28 mouse cellular contexts compared by ENCODE assay signal in the genomic region with DNA sequence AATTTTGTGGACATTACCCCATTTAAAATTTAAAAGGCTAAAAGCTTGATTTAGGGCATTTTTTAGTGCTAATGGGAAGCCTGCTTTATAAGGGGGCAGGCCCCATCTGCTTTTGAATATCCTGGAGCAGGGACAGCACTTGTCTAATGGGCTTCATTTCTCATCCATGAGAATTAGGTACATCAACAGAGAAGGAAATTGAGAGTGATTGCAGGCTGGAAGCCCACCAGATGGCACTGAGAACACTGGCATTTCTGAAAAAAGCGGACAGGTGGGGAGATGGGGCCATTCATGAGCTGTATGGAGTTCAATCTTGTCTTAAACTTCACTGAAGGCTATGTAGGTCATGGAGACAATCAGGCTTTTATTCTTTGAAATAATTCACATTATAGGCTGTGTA.
DNase-seq lines count a peak whose midpoint lies in the region; ATAC-seq and TF ChIP-seq lines count a peak whose summit lies in the region.
"Had no signal": no experiment of that assay in that cellular context is flagged by ENCODE, and none has a peak within 500 bp of the region (broad histone marks: within the 10 kb centered on the region; RNA-seq: fewer than 3 reads in every experiment).

No protein-coding gene starts in this region.

- H3K36me3 ChIP-seq in hindbrain, postnatal 0 days (ENCODE audit: insufficient read depth, low read length), result no peaks in the 10 kb centered on the region
- no peaks in the 10 kb centered on the region for H3K36me3 ChIP-seq in hindbrain, embryonic 10.5 days
- H3K36me3 ChIP-seq: embryonic facial prominence, embryonic 13.5 days; forebrain, embryonic 10.5 days; G1E; heart, embryonic 10.5 days; heart, embryonic 15.5 days; hindbrain, embryonic 12.5 days; limb, embryonic 13.5 days; lung, embryonic 15.5 days; midbrain, embryonic 10.5 days; neural tube, embryonic 12.5 days; stomach, embryonic 15.5 days had no signal

- TF ChIP-seq POLR2A in brain, embryonic 14.5 days (IDR thresholded peaks at IDR 0.05; ENCODE audit: borderline replicate concordance, extremely low read depth, insufficient read depth, insufficient read length, poor library complexity, severe bottlenecking), result no peak

- no peak overlapping the region for H3K4me2 ChIP-seq in hindbrain, postnatal 0 days (ENCODE audit: low read depth, low read length)
- H3K4me2 ChIP-seq: embryonic facial prominence, embryonic 13.5 days; heart, embryonic 15.5 days; hindbrain, embryonic 12.5 days; limb, embryonic 13.5 days; liver, embryonic 11.5 days; lung, embryonic 15.5 days; neural tube, embryonic 12.5 days; stomach, embryonic 15.5 days had no signal

- WGBS in hindbrain, postnatal 0 days, result 63% methylated on average over 1 of the region's 1 CpGs
- WGBS in hindbrain, embryonic 10.5 days, result 81% methylated on average over 1 of the region's 1 CpGs

- TF ChIP-seq CTCF in hindbrain, postnatal 0 days (IDR thresholded peaks at IDR 0.05; ENCODE audit: low read depth), result 0 out of 2 replicates have a peak, but pooled peaks have one; percentile 34
- TF ChIP-seq CTCF in brain, embryonic 14.5 days (IDR thresholded peaks at IDR 0.05; ENCODE audit: borderline replicate concordance, extremely low read depth, insufficient read depth, insufficient read length), result no peak

- no peak overlapping the region for H3K4me3 ChIP-seq in hindbrain, postnatal 0 days (ENCODE audit: low read length)
- no peak overlapping the region for H3K4me3 ChIP-seq in hindbrain, embryonic 10.5 days
- H3K4me3 ChIP-seq: embryonic facial prominence, embryonic 13.5 days; forebrain, embryonic 10.5 days; heart, embryonic 10.5 days; heart, embryonic 15.5 days; hindbrain, embryonic 12.5 days; limb, embryonic 13.5 days; lung, embryonic 15.5 days; midbrain, embryonic 10.5 days; myocyte; neural tube, embryonic 12.5 days; stomach, embryonic 15.5 days had no signal

- H3K27me3 ChIP-seq in hindbrain, postnatal 0 days (ENCODE audit: insufficient read depth, low read length), result no peaks in the 10 kb centered on the region
- no peaks in the 10 kb centered on the region for H3K27me3 ChIP-seq in hindbrain, embryonic 10.5 days (ENCODE audit: insufficient read depth, poor library complexity, severe bottlenecking)
- H3K27me3 ChIP-seq: embryonic facial prominence, embryonic 13.5 days; heart, embryonic 15.5 days; hindbrain, embryonic 12.5 days; limb, embryonic 13.5 days; lung, embryonic 15.5 days; neural tube, embryonic 12.5 days; stomach, embryonic 15.5 days had no signal

- H3K9me3 ChIP-seq in hindbrain, postnatal 0 days (ENCODE audit: low read length), result 0 out of 2 replicates have a peak, but pooled peaks cover 4% of the 10 kb centered on the region
- no peaks in the 10 kb centered on the region for H3K9me3 ChIP-seq in hindbrain, embryonic 10.5 days
- H3K9me3 ChIP-seq: embryonic facial prominence, embryonic 13.5 days; forebrain, embryonic 10.5 days; heart, embryonic 10.5 days; heart, embryonic 15.5 days; hindbrain, embryonic 12.5 days; limb, embryonic 13.5 days; lung, embryonic 15.5 days; midbrain, embryonic 10.5 days; neural tube, embryonic 12.5 days; stomach, embryonic 15.5 days had no signal

- peak; percentile 24 for DNase-seq in cerebellum, adult 11-12 months
- no peak for DNase-seq in cerebellum, postnatal 36 days
- peak; percentile 30 for DNase-seq in hindbrain, postnatal 0 days (ENCODE audit: low spot score)
- no peak for DNase-seq in hindbrain, embryonic 10.5 days (ENCODE audit: low spot score)
- DNase-seq in brain, embryonic 14.5 days (ENCODE audit: low read depth), result peak; percentile 38
- DNase-seq in retina, postnatal 1 day, result peak; percentile 36
- DNase-seq in adrenal gland, postnatal 36 days, result no peak
- DNase-seq: adrenal gland, adult 8-10 months; kidney, adult 9 months; kidney, postnatal 10 days; layer of hippocampus, adult 9-11 months; right cerebral cortex, postnatal 14 days had no signal

- H3K9ac ChIP-seq in hindbrain, postnatal 0 days (replicated peaks; ENCODE audit: low read length), result no peak overlapping the region
- H3K9ac ChIP-seq: embryonic facial prominence, embryonic 13.5 days; heart, embryonic 15.5 days; hindbrain, embryonic 12.5 days; limb, embryonic 13.5 days; lung, embryonic 15.5 days; neural tube, embryonic 12.5 days; stomach, embryonic 15.5 days had no signal

- no peak for ATAC-seq in hindbrain, postnatal 0 days
- ATAC-seq: forebrain, embryonic 16.5 days; intestine, postnatal 0 days; midbrain, embryonic 16.5 days had no signal

- no peaks in the 10 kb centered on the region for H3K4me1 ChIP-seq in hindbrain, postnatal 0 days (ENCODE audit: insufficient read depth, low read length)
- H3K4me1 ChIP-seq in hindbrain, embryonic 10.5 days (replicated peaks), result no peaks in the 10 kb centered on the region
- H3K4me1 ChIP-seq: embryonic facial prominence, embryonic 13.5 days; forebrain, embryonic 10.5 days; heart, embryonic 10.5 days; heart, embryonic 15.5 days; hindbrain, embryonic 12.5 days; limb, embryonic 13.5 days; lung, embryonic 15.5 days; midbrain, embryonic 10.5 days; neural tube, embryonic 12.5 days; stomach, embryonic 15.5 days had no signal

- no peak overlapping the region for H3K27ac ChIP-seq in hindbrain, postnatal 0 days
- H3K27ac ChIP-seq in hindbrain, embryonic 10.5 days, result no peak overlapping the region
- H3K27ac ChIP-seq: embryonic facial prominence, embryonic 13.5 days; forebrain, embryonic 10.5 days; heart, embryonic 10.5 days; heart, embryonic 15.5 days; hindbrain, embryonic 12.5 days; limb, embryonic 13.5 days; lung, embryonic 15.5 days; midbrain, embryonic 10.5 days; neural tube, embryonic 12.5 days; stomach, embryonic 15.5 days had no signal

Comparison
In these comparisons a context has a peak if more than half of its experiments do, and no peak if none do; other contexts are left out.
1. DNase-seq: peak in cerebellum, adult 11-12 months (single experiment), hindbrain, postnatal 0 days (single experiment), brain, embryonic 14.5 days (single experiment) and retina, postnatal 1 day (single experiment); none in cerebellum, postnatal 36 days (0 of 2), hindbrain, embryonic 10.5 days (single experiment) and adrenal gland, postnatal 36 days (0 of 2).